Mouse (Mus musculus): Measurements from ENCODE around the gene Sept14. TPM values are rescaled to one million over a fixed set of nuclear protein-coding genes. Genes with fewer than 3 reads are reported as not detected.

Gene Sept14
- not detected in 2 replicates for polyA plus RNA-seq (2011; ENCODE audit: insufficient read length, low read depth, missing spikeins)

DNA sequence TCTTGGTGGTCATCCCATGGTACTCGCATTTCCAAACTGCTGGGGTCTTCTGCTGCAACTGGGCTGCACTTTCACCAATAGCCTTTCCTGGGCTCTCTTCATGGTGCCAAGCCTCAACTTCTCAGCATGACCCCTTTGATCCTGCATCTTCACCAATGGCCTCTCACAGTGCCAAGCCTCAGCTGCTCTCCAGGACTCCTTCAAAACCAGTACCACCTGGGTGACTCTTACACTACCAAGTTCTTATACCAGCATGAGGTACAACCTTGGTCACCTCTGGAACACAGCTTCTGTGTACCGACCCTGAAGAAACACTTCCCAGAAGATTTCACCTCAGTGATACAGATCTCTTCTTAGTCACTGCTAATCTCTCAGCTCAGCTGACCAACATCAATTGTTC, at the start of gene Sept14:
Gene Sept14 (minus strand): TSS at position 101 of the 400 bp plus-strand sequence.
- no peak within 1 kb of the TSS for H3K27ac ChIP-seq (ENCODE audit: insufficient read depth, low read length)
- TF ChIP-seq CTCF (IDR thresholded peaks at IDR 0.05; ENCODE audit: borderline replicate concordance, insufficient read depth, low read length) (no peak), POLR2A (IDR thresholded peaks at IDR 0.05; ENCODE audit: low read depth, low read length) (no peak)
- H3K4me3 ChIP-seq (ENCODE audit: insufficient read depth, low read length) = no peak within 1 kb of the TSS
- no peaks in the 10 kb centered on the region for H3K4me1 ChIP-seq (ENCODE audit: control insufficient read depth, insufficient read depth, low read length)

DNA sequence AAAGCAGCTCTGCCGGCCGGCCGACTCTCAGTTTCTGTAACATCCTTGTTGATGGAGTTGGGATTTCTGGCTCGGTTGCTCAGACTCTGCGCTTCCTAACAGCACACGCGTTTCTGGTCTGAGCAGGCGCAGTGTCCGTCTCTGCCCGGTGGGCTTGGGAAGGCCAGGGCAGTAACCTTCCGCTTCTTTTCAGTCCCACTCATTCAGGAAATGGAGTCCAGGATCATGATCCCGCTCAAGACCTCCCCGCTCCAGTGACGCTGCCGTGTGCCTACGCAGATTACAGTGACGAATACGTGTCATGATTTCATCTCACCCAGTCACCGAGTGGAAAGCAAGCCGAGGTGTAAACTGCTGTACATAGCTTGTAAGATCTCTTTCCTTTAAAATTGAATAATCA, 48.6 kb upstream of the Sept14 start:
- no peak for TF ChIP-seq POLR2A (IDR thresholded peaks at IDR 0.05; ENCODE audit: low read depth, low read length)
- TF ChIP-seq CTCF (IDR thresholded peaks at IDR 0.05; ENCODE audit: borderline replicate concordance, insufficient read depth, low read length) = no peak
- Histone ChIP-seq H3K4me3 (ENCODE audit: insufficient read depth, low read length) (no peak overlapping the region), H3K27ac (ENCODE audit: insufficient read depth, low read length) (no peak overlapping the region), H3K4me1 (ENCODE audit: control insufficient read depth, insufficient read depth, low read length) (no peaks in the 10 kb centered on the region)

DNA sequence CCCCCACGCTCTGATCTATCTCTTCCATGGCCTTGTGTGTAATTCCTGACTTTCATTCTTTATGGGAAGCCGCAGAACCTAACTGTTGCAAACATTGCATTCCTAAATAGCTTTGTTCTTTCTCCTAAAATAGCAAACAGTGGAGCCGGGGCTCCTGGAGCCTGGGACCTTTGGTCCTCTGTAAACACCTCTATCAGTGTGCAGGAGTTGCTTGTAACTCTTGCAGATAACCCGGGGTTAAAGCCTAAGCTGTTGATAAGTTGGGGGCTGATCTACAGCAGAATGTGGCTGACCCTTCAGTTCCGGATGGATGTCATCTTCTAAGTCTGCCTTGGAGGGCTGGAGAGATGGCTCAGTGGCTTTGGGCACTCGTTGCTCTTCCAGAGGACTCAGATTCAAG, 35.7 kb upstream of the Sept14 start:
- Histone ChIP-seq H3K27ac (ENCODE audit: insufficient read depth, low read length) (no peak overlapping the region), H3K4me3 (ENCODE audit: insufficient read depth, low read length) (no peak overlapping the region), H3K4me1 (ENCODE audit: control insufficient read depth, insufficient read depth, low read length) (no peaks in the 10 kb centered on the region)
- TF ChIP-seq POLR2A (IDR thresholded peaks at IDR 0.05; ENCODE audit: low read depth, low read length) (no peak), CTCF (IDR thresholded peaks at IDR 0.05; ENCODE audit: borderline replicate concordance, insufficient read depth, low read length) (no peak)

DNA sequence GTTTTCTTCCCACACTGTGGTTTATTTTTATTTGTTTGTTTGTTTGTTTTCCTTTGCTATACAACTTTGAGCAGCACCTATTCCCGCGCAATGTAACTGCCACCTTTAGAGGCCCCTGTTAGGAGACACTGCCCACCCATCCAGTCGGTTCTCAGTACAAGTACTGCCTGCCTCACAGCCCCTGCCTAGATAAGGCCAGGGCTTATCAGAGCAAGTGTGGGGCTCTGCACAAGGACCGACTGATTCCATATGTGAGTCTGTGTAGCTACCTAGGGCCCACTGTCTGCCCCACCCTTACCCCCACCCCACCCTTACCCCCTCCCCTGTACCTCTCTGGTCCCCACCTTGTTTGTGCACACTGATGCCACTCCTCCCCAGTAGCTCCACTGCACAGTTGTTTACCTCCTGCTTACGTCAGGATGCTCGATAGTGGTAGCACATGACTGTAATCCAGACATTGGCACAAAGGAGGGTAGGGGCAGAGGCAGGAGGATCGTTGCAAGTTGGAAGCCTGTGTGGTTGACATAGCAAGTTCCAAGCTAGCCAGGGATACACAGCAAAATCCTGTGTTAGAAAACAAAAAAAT, 34.7 kb upstream of the Sept14 start:
- TF ChIP-seq CTCF (IDR thresholded peaks at IDR 0.05; ENCODE audit: borderline replicate concordance, insufficient read depth, low read length) (no peak), POLR2A (IDR thresholded peaks at IDR 0.05; ENCODE audit: low read depth, low read length) (no peak)
- Histone ChIP-seq H3K4me3 (ENCODE audit: insufficient read depth, low read length) (no peak overlapping the region), H3K4me1 (ENCODE audit: control insufficient read depth, insufficient read depth, low read length) (no peaks in the 10 kb centered on the region), H3K27ac (ENCODE audit: insufficient read depth, low read length) (no peak overlapping the region)

DNA sequence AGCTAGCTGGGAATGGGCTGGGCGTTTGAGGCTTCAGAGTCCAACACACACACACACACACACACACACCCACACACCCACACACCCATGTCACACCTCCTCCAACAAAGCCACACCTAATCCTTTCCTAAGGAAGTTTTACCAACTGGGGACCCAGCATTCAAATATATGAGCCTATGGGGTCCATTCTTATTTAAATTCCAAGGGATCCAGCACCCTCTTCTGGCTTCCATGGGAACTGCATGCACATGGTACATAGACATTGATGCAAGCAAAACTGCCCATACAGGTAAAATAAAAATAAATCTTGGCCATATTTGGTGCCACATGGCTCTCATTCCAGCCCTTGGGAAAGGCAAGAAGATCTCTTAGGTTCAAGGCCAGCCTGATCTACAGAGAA, 32.7 kb upstream of the Sept14 start:
- no peak overlapping the region for H3K4me3 ChIP-seq (ENCODE audit: insufficient read depth, low read length)
- no peak overlapping the region for H3K27ac ChIP-seq (ENCODE audit: insufficient read depth, low read length)
- TF ChIP-seq CTCF (IDR thresholded peaks at IDR 0.05; ENCODE audit: borderline replicate concordance, insufficient read depth, low read length) (no peak), POLR2A (IDR thresholded peaks at IDR 0.05; ENCODE audit: low read depth, low read length) (no peak)
- no peaks in the 10 kb centered on the region for H3K4me1 ChIP-seq (ENCODE audit: control insufficient read depth, insufficient read depth, low read length)

DNA sequence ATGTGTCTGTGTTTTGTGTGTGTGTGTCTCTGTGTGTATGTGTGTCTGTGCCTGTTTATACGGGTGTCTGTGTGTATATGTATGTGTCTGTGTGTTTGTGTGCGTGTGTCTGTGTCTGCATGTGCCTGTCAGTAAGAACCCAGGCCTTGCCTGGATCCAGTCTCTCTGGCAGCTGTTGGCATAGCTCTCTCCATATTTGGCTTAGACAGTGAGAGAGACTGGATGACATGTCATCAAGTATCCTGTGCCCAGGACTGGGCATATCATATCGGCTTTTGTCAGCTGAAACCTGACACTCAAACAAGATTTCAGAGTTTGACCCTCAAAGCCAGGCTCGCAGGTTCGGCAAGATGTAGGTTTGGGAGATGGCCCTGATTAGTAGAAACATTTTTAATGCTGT, 22.7 kb upstream of the Sept14 start:
- Histone ChIP-seq H3K27ac (ENCODE audit: insufficient read depth, low read length) (0 out of 2 replicates have a peak overlapping the region, but pooled peaks have one; percentile 14), H3K4me3 (ENCODE audit: insufficient read depth, low read length) (no peak overlapping the region), H3K4me1 (ENCODE audit: control insufficient read depth, insufficient read depth, low read length) (peaks cover 28% of the 10 kb centered on the region)
- TF ChIP-seq POLR2A (IDR thresholded peaks at IDR 0.05; ENCODE audit: low read depth, low read length) (no peak), CTCF (IDR thresholded peaks at IDR 0.05; ENCODE audit: borderline replicate concordance, insufficient read depth, low read length) (no peak)

DNA sequence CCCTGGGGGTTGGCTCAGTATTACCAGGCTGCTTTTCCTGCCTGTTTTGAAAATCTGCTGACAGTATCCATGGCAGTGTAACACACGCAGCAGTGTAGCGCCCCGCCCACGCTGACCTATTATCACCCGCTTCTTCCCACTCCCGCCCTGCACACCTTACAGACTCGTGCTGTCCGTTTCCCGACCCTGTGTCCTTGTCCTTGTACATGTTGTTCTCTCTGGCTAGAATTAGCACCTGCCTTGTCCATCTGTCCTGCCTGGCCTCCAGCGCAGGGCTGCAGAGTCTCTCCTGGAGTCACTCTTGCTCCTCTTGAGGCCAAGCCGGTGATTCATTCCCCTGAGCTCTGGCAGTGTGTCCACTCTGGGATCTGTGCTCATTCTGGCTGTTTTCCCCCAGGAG, 22.0 kb upstream of the Sept14 start:
- H3K4me3 ChIP-seq (ENCODE audit: insufficient read depth, low read length) = no peak overlapping the region
- H3K27ac ChIP-seq (ENCODE audit: insufficient read depth, low read length) = peak overlapping the region; percentile 16
- peaks cover 30% of the 10 kb centered on the region for H3K4me1 ChIP-seq (ENCODE audit: control insufficient read depth, insufficient read depth, low read length)
- TF ChIP-seq POLR2A (IDR thresholded peaks at IDR 0.05; ENCODE audit: low read depth, low read length) = no peak
- no peak for TF ChIP-seq CTCF (IDR thresholded peaks at IDR 0.05; ENCODE audit: borderline replicate concordance, insufficient read depth, low read length)

DNA sequence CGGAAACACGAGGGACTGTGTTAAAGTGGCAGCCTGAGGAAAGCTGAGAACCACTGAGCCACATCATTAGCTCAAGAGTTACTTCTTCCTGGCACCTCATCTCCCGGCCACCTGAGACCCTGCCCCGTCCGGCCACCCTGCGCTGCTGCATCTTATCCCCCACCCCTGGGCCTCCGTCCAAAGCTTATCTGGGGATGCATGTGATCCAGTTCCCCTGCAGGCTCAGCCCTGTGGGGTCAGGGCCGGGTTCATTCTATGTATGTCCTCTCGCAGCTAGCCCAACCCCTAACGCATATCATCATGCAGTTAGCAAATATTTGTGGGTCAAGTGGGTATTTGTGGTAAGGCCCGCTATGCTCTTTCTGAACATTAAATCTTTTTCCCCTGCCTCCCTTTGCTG, 21.0 kb upstream of the Sept14 start:
- Histone ChIP-seq H3K4me3 (ENCODE audit: insufficient read depth, low read length) (no peak overlapping the region), H3K4me1 (ENCODE audit: control insufficient read depth, insufficient read depth, low read length) (peaks cover 30% of the 10 kb centered on the region), H3K27ac (ENCODE audit: insufficient read depth, low read length) (peak overlapping the region; percentile 16)
- no peak for TF ChIP-seq POLR2A (IDR thresholded peaks at IDR 0.05; ENCODE audit: low read depth, low read length)
- TF ChIP-seq CTCF (IDR thresholded peaks at IDR 0.05; ENCODE audit: borderline replicate concordance, insufficient read depth, low read length) = no peak

DNA sequence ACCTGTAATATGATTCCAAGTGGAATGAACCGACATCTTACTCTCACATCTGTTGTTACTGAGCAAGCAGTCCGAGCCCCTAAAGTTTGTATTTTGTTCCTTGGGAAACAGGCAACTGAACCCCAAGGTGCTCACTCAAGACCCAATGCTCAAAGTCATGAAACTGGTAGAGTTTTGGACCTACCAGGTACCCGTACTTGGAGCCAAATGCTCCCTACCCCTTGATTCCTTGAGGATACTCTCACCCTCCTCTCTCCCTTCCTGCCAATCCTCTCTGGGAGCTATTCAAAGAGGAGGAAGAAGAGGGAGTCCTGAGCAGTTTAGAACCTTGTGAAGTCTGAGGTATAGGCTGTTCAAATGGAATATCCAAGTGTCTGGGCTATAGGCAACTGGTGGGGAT, 18.5 kb upstream of the Sept14 start:
- Histone ChIP-seq H3K27ac (ENCODE audit: insufficient read depth, low read length) (no peak overlapping the region), H3K4me1 (ENCODE audit: control insufficient read depth, insufficient read depth, low read length) (peaks cover 30% of the 10 kb centered on the region)

DNA sequence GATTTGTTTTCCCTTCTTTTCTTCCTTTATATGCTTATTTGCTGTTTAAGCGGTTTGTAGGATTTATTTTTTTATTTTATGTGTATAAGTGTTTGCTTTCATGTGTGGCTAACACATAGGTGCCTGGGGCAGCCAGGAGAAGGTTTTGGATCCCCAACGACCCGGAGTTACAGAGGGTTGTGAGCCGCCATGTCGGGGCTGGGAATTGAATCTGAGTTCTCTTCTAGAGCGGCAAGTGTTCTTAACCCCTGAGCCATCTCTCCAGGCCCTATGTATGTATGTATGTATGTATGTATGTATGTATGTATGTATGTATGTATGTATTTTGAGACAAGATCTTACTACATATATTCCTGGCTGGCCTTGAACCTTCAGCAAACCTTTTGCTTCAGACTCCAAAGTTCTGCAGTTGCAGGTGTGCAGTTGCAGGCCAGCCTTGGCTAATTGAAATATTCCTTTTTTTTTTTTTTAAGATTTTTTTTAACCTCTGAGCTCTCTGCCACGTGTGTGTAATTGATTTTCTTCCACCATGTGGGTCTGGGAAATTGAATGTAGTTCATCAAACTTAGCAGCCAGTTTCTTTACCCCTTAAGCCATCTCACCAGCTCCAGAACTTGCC, 17.6 kb upstream of the Sept14 start:
- TF ChIP-seq POLR2A (IDR thresholded peaks at IDR 0.05; ENCODE audit: low read depth, low read length) (no peak), CTCF (IDR thresholded peaks at IDR 0.05; ENCODE audit: borderline replicate concordance, insufficient read depth, low read length) (no peak)
- Histone ChIP-seq H3K4me1 (ENCODE audit: control insufficient read depth, insufficient read depth, low read length) (peaks cover 25% of the 10 kb centered on the region), H3K27ac (ENCODE audit: insufficient read depth, low read length) (peak overlapping the region; percentile 82), H3K4me3 (ENCODE audit: insufficient read depth, low read length) (peak overlapping the region; percentile 87)

More for the DNA sequence above, 18.5 kb upstream of the Sept14 start:
- no peak overlapping the region for H3K4me3 ChIP-seq (ENCODE audit: insufficient read depth, low read length)
- TF ChIP-seq CTCF (IDR thresholded peaks at IDR 0.05; ENCODE audit: borderline replicate concordance, insufficient read depth, low read length) (no peak), POLR2A (IDR thresholded peaks at IDR 0.05; ENCODE audit: low read depth, low read length) (no peak)

Data from embryonic fibroblast, embryonic 13.5 days (primary cell).